ENCODE assay signal across 8 mouse cellular contexts in the genomic region with DNA sequence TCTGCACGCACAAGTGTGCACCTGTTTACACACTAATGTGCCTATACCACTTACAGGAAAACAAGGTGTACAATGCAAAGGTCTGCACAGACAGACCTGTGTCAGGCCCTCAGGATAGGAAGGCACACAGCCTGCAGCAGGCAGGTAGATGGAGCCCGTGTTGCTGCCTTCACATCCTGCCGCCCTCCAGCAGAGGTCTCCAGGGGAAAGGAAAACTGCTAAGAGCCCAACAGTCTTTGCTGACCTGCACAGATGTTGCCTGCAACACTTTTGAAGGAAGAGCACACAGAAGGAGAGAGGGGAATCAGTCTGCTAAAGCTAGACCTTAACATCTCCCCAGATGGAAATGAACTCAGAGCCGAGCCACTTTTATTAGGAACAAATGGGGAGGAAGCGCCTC. TPM values are rescaled to one million over a fixed set of nuclear protein-coding genes. Genes with fewer than 3 reads are reported as not detected.
DNase-seq lines count a peak whose midpoint lies in the region; ATAC-seq lines count a peak whose summit lies in the region.

No protein-coding gene starts in this region.

- ATAC-seq in CD4-positive, CD25-positive, alpha-beta regulatory T cell, adult 4 months, result no peak

- peak; percentile 62 for DNase-seq in CD4-positive, CD25-positive, alpha-beta regulatory T cell, adult 2 months (ENCODE audit: low read depth, low spot score)
- peak; percentile 27 for DNase-seq in lung, postnatal 10 days
- DNase-seq in lung, postnatal 14 days, result no peak
- peak; percentile 53 for DNase-seq in heart, postnatal 4 days
- peak; percentile 33 for DNase-seq in mesoderm, embryonic 11.5 days (ENCODE audit: low read depth, low spot score)
- DNase-seq in Muller cell, postnatal 12 days (ENCODE audit: inconsistent ontology term), result no peak
- DNase-seq in right cerebral cortex, postnatal 14 days, result no peak

RNA-seq across cellular contexts. Expression of gene Bcl2l11, which starts 47.0 kb away (rescaled TPM):
- 10 to 100 TPM; 15.3 to 16.9 TPM for polyA plus RNA-seq in CD4-positive, CD25-positive, alpha-beta regulatory T cell, adult 4 months (2017; shearing (Covaris generic))
- total RNA-seq in heart, postnatal 4 days (2021), result 10 to 100 TPM; 28.2 to 29.9 TPM

Comparison
In these comparisons a context has a peak if more than half of its experiments do, and no peak if none do; other contexts are left out.
1. DNase-seq: peak in CD4-positive, CD25-positive, alpha-beta regulatory T cell, adult 2 months (single experiment), lung, postnatal 10 days (single experiment), heart, postnatal 4 days (single experiment) and mesoderm, embryonic 11.5 days (single experiment); none in lung, postnatal 14 days (single experiment), Muller cell, postnatal 12 days (single experiment) and right cerebral cortex, postnatal 14 days (single experiment).